ENCODE assay signal across 25 mouse cellular contexts in the genomic region with DNA sequence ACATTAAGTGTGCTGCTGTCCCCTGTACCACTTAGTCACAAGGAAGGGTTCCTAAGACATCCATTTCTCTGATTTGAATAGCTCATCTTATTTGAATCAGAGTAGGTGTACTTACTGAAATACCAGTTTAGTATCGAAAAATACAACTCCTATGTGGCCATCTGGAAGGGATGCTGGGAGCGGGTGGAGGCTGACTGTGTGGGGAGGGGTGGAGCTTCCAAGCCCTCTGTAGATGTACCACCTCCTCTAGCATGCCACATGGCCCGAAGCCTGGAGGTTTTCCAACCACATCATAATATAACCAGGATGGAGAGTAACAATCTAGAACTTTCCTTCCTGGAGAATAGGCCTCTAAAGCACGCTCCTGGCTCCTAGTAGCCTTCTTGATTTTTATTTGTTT. TPM values are rescaled to one million over a fixed set of nuclear protein-coding genes. Genes with fewer than 3 reads are reported as not detected.
"Had no signal": no experiment of that assay in that cellular context is flagged by ENCODE, and none has a peak within 500 bp of the region (broad histone marks: within the 10 kb centered on the region; RNA-seq: fewer than 3 reads in every experiment).

No protein-coding gene starts in this region.

- H3K36me3 ChIP-seq: kidney, embryonic 15.5 days; limb, embryonic 13.5 days; liver, embryonic 13.5 days; stomach, embryonic 15.5 days had no signal

- H3K9ac ChIP-seq: kidney, embryonic 15.5 days; limb, embryonic 13.5 days; liver, embryonic 13.5 days; stomach, embryonic 15.5 days had no signal

- H3K4me2 ChIP-seq: kidney, embryonic 15.5 days; limb, embryonic 13.5 days; liver, embryonic 13.5 days; midbrain, embryonic 11.5 days; stomach, embryonic 15.5 days had no signal

- H3K9me3 ChIP-seq: kidney, embryonic 15.5 days; limb, embryonic 13.5 days; liver, embryonic 13.5 days; stomach, embryonic 15.5 days had no signal

- H3K4me3 ChIP-seq: kidney, embryonic 15.5 days; limb, embryonic 13.5 days; liver, embryonic 13.5 days; stomach, embryonic 15.5 days had no signal

- H3K27me3 ChIP-seq: limb, embryonic 13.5 days; liver, embryonic 13.5 days; stomach, embryonic 15.5 days had no signal

- DNase-seq: kidney, adult 11 months; kidney, adult 8-10 months; kidney, postnatal 10 days; kidney, postnatal 36 days; left cerebral cortex, postnatal 4 days; liver, embryonic 13.5 days; lung, adult 2 months; lung, postnatal 14 days; lung, postnatal 4 days; midbrain, embryonic 14.5 days; right cerebral cortex, postnatal 25 days; spleen, adult 18-20 months; thymus, adult 18-20 months; thymus, postnatal 36 days had no signal

- H3K27ac ChIP-seq: kidney, embryonic 15.5 days; limb, embryonic 13.5 days; liver, embryonic 13.5 days; stomach, embryonic 15.5 days had no signal

RNA-seq across cellular contexts. Expression of a gene that starts 6.5 kb away (rescaled TPM):
- total RNA-seq: layer of hippocampus, adult 18-20 months; layer of hippocampus, postnatal 14 days; left cerebral cortex, postnatal 4 days; megakaryocyte progenitor cell, adult 5-6 weeks; megakaryocyte-erythroid progenitor cell, adult 5-6 weeks; midbrain, postnatal 0 days had no signal
- polyA plus RNA-seq: kidney, embryonic 15.5 days; limb, embryonic 13.5 days; liver, embryonic 13.5 days; midbrain, embryonic 11.5 days; midbrain, embryonic 14.5 days; neural tube, embryonic 11.5 days; neural tube, embryonic 14.5 days had no signal
